Mouse (Mus musculus) 3134 (cell line): Measurements from ENCODE around the gene Slc22a20.

Source experiments
- DNase-seq: peaks from one replicate; pipeline ENCODE4 v3.0.0-alpha.2; 2011; ENCODE audit warnings: low spot score; ENCODE audit not compliant: insufficient read length; ENCODE audit errors: extremely low read depth

The Slc22a20 gene

GRCm38 (mm10) chr19:5953201-5953770, 32.7 kb downstream of the Slc22a20 start:
- no peak for DNase-seq

- no peak for DNase-seq
Observed at GRCm38 (mm10) chr19:5952071-5952691, 33.8 kb downstream of the Slc22a20 start.

- no peak for DNase-seq
Observed at GRCm38 (mm10) chr19:5951631-5952030, 34.3 kb downstream of the Slc22a20 start.

- no peak for DNase-seq
Observed at GRCm38 (mm10) chr19:5950218-5950617, 35.7 kb downstream of the Slc22a20 start.

- DNase-seq, result no peak
Observed at GRCm38 (mm10) chr19:5945891-5946290, 40.1 kb downstream of the Slc22a20 start.

GRCm38 (mm10) chr19:5945027-5945426, 40.9 kb downstream of the Slc22a20 start:
- DNase-seq, result peak; percentile 79

DNA sequence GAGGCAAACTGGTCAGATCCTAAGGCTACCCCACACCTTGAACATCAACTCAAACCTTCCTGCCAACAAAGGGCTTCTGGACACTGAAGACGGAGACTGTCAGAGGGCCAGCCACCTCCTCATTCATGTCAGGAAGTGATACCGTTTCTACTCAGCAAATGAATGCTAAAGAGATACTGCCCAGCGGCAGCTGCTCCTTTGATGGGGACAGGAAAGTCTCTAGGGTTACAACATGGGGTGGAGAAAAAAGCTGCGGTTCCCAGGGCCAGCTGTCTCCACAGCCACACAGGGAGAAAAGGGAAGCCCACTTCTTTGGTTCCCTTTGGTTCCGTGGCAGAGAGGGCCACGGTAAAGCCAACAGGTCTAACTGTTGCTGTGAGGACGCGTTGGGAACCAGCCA, 41.8 kb downstream of the Slc22a20 start:
- DNase-seq, result no peak

GRCm38 (mm10) chr19:5943404-5943803, 42.5 kb downstream of the Slc22a20 start:
- no peak for DNase-seq

DNA sequence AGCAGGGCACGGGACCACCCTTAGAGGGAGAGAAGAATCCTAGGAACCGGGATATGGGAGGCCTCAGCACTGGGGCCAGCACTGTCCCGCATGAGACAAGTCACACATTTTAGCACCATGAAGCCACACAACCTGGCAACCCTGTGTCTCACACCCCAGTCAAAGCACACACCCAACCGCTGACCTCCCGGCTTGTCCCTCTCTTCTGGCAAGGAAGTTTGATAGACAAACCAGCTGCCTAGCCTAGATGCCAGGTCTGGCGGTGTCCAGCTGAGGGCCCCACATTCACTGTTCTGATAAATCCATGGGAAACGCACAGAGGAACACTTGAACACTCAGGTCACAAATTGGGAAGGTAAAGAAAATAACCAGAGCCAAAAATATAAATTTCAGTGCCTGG, 43.4 kb downstream of the Slc22a20 start:
- no peak for DNase-seq

GRCm38 (mm10) chr19:5940656-5941055, 45.3 kb downstream of the Slc22a20 start:
- DNase-seq, result peak; percentile 77

- peak; percentile 83 for DNase-seq
Observed at GRCm38 (mm10) chr19:5940173-5940572, 45.8 kb downstream of the Slc22a20 start.

DNA sequence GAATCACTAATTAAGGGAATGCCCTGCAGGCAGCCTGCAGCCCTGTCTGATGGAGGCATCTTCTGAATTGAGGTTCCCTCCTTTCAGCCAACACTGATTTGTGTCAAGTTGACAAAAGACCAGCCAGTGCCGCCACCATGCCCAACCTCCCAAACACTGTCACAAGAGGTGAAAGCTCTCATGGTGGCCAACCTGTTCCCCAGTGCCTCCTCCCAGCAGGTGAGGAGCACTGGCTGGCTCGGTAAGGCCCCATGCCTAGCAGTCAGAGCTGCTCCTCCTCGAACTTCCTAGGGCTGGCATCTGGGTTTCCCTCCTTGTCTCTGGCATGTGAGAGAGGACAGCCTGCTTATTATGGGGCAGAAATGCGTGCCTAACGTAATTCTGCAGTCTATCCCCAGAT, 46.2 kb downstream of the Slc22a20 start:
- DNase-seq, result no peak

DNA sequence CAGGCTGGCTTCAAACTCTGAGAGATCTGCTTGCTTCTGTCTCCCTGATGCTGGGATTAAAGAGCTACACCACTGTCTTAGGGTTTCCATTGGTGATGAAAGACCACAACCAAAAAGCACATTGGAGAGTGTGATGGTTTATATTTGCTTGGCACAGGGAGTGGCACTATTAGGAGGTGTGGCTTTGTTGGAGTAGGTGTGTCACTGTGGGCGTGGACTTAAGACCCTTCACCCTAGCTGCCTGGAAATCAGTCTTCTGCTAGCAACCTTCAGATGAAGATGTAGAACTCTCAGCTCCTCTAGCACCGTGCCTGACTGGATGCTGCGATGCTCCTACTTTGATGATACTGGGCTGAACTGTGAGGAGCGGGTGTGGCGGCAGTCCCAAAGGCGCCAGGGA, 47.4 kb downstream of the Slc22a20 start:
- no peak for DNase-seq

- no peak for DNase-seq
Observed at GRCm38 (mm10) chr19:5937836-5938406, 48.0 kb downstream of the Slc22a20 start.

- DNase-seq, result no peak
Observed at GRCm38 (mm10) chr19:5937095-5937835, 48.7 kb downstream of the Slc22a20 start.

DNA sequence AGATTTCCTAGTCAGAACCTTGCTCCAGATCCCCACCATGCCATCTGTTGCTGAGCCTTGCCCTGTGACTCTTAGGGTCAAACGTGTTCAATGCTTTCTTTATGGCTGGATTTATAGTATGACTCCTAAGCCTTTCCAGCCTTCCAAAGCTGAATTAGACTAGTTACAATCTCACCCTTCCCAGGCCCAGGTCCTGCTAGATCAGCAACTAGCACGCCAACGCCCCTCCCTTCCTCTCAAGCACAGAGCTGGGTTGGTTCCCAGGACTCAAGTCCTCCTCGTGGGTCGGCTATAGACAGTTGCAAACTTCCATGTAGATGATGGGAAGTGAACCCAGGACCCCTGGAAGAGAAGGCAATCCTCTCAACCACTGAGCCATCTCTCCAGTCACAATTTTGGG, 50.3 kb downstream of the Slc22a20 start:
- DNase-seq, result no peak

GRCm38 (mm10) chr19:5935266-5935665, 50.7 kb downstream of the Slc22a20 start:
- DNase-seq, result no peak

DNA sequence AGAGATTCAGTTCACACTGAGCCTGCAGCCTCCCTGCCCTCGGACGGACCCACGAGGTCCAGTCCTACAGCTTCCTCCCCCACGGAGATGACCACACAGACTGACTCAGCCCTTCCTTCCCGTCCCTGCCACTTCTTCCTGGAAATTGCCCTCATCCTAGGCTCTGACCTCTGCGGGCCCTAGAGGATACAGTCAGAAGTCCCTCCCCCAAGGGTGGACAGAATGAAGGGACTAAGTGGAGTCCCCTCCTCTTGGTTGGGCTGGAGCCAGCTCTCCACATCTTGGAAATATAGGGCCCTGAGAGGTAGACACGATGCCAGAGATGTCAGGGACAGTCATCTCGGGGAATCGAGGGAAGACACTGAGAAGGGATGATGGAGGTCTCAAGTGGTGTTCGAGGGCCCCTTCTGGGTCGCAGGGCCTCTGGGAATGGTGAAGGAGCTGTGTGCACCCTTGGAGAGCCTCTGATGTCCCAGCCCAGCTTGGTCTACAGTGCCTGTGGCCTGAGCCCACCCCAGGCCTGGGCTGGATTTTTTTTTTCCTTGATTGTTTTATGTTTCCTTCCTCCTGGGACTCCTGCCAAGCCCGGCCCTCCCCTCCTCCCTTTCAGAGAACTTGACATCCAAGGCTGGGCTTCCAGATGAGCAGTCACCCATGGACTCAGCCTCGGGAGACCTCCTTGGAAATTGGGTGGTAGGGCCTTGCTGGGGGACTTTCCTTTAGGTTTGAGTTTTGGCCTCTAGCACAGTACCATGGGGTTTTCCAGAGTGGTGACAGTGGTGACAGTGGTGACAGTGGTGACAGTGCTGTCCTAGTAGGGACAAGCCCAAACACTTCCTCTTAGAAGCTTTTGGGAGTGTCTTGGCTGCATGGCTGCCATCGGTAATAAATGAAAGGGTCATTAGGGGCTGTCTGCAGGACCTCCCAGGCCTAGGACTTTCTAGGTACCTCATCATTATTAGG, 56.0 kb downstream of the Slc22a20 start:
- no peak for DNase-seq

DNA sequence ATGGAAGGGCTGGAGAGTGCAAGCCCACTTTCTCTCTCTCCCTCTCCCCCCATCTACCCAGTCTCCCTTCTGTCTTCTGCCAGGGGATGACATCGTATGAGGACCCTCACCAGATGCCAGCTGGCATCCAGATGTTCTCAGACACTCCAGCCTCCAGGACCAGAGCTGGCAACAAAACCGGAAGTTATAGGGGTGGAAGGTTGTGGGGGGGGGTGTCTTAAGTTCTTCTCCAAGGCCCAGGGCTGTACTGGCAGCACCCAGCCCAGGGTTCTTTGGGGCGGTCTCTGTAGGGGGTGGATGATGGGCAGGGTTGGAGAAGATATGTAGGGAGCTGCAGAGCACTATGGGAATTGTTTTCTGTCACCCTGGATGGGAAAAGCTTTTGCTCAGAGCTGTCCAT, 57.4 kb downstream of the Slc22a20 start:
- DNase-seq, result no peak

DNA sequence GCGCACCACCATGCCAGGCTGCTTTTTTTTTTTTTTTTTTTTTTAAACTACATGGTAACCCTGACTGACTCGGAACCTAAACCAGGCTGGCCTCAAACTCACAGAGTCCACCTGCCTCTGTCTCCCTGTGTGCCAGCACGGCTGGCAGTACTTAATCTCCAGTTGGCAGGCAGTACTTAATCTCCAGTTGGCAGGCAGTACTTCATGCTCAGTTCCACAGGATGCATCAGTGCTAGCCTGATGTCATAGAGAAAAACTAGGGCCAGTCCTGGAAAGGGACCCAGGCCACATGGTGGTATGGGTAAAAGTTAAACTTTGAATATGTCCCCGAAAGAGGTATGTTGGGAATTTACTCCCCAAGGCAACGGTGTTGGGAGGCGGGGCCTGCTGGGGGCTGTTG, 57.8 kb downstream of the Slc22a20 start:
- DNase-seq, result no peak

- DNase-seq, result no peak
Observed at GRCm38 (mm10) chr19:5927532-5927931, 58.4 kb downstream of the Slc22a20 start.
